Mouse (Mus musculus): Measurements from ENCODE around the gene Ift81.

- TF ChIP-seq HCFC1 (IDR thresholded peaks at IDR 0.05; ENCODE audit: borderline replicate concordance, insufficient read depth, low read length) (no peak), MAFK (IDR thresholded peaks at IDR 0.05; ENCODE audit: insufficient read depth, low read depth, low read length) (no peak)
Measured at GRCm38 (mm10) chr5:122647256-122647924, 33.1 kb upstream of the Ift81 start.
